Mouse (Mus musculus): Measurements from ENCODE around the gene Aqr. TPM values are rescaled to one million over a fixed set of nuclear protein-coding genes. Genes with fewer than 3 reads are reported as not detected.

Gene Aqr
- total and polyA plus RNA-seq, 2 experiments from 2014 or later, result 22.0 to 31.9 TPM

DNA sequence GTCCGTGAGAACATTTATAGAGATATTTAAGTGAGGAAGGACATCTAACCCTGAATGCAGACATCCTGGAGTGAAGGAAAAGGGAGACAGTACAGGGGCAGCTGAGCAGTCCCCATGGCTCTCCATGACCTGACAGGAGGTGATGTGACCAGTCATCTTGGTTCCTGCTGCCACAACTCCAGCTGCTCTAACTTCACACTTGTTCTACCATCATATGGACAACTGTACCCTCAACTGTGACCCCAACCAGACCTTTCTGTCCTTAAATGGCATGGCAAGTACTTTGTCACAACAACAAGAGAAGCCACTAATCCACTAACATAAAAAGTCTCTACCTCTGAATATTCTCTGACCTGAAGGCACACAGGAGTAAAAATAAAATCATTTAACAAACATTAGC lies 24.8 kb downstream of the Aqr start:
- Histone ChIP-seq H3K4me1 (ENCODE audit: insufficient read depth) (no peaks in the 10 kb centered on the region), H3K36me3 (ENCODE audit: insufficient read depth) (peaks cover 42% of the 10 kb centered on the region)

DNA sequence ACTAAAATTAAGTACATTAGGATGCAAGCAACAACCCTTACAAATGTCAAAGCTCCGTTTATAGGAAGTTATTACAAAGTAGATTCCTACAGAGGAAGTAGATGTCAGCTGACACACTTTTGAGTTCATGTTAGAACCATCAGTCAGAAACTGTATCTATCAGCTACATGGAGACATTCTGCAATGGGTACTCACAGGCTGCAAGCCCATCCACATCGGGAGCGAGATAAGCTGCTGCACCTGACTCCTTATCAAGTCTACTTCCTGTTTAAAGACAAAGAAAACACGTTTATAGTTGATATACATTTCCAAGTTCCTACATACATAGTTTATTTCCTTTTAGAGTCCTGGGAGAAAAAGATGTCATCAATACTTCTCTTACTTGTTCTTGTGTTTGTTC lies 29.5 kb downstream of the Aqr start:
- WGBS, result 91% methylated on average over 4 of the region's 4 CpGs

More for the DNA sequence above, 24.8 kb downstream of the Aqr start:
- TF ChIP-seq CTCF (IDR thresholded peaks at IDR 0.05; ENCODE audit: low read depth), result no peak
- Histone ChIP-seq H3K4me2 (ENCODE audit: low read depth) (no peak overlapping the region), H3K4me3 (ENCODE audit: low read depth, low read length) (no peak overlapping the region), H3K27ac (ENCODE audit: low read depth, low read length) (no peak overlapping the region), H3K9ac (no peak overlapping the region), H3K27me3 (ENCODE audit: insufficient read depth, low read length) (no peaks in the 10 kb centered on the region), H3K9me3 (ENCODE audit: low read length) (no peaks in the 10 kb centered on the region)
- WGBS, result 89% methylated on average over 1 of the region's 1 CpGs
- no peak for ATAC-seq
- no peak for DNase-seq

DNA sequence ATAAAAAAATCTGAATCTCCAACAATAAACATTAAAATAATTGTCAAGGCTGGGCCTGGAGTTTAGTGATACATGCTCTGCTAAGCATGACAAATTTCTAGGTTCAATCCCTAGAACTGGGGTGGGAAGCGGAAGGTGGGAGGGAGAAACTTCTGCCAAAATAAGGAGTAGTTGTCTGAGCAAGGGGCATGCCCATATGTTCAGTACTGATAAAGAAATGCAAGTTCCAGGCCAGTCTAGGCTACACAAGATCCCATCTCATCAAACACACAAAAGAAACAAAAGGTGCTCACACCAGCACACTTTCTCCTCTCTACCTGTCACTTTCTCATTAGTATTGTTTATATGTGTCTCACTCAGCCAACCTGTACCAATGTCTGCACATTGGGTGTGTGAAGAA lies 30.2 kb downstream of the Aqr start:
- no peak for DNase-seq
- no peak for TF ChIP-seq CTCF (IDR thresholded peaks at IDR 0.05; ENCODE audit: low read depth)
- no peaks in the 10 kb centered on the region for H3K4me1 ChIP-seq (ENCODE audit: insufficient read depth)
- WGBS, result 92% methylated on average over 1 of the region's 1 CpGs
- no peak overlapping the region for H3K27ac ChIP-seq (ENCODE audit: low read depth, low read length)
- no peak overlapping the region for H3K4me3 ChIP-seq (ENCODE audit: low read depth, low read length)
- ATAC-seq, result no peak
- H3K9me3 ChIP-seq (ENCODE audit: low read length), result no peaks in the 10 kb centered on the region
- H3K36me3 ChIP-seq (ENCODE audit: insufficient read depth), result peaks cover 62% of the 10 kb centered on the region
- no peaks in the 10 kb centered on the region for H3K27me3 ChIP-seq (ENCODE audit: insufficient read depth, low read length)
- no peak overlapping the region for H3K9ac ChIP-seq
- H3K4me2 ChIP-seq (ENCODE audit: low read depth), result no peak overlapping the region

More for the DNA sequence above, 29.5 kb downstream of the Aqr start:
- no peaks in the 10 kb centered on the region for H3K4me1 ChIP-seq (ENCODE audit: insufficient read depth)
- DNase-seq (no peak), ATAC-seq (no peak)
- no peaks in the 10 kb centered on the region for H3K27me3 ChIP-seq (ENCODE audit: insufficient read depth, low read length)
- H3K36me3 ChIP-seq (ENCODE audit: insufficient read depth), result peaks cover 63% of the 10 kb centered on the region
- no peak overlapping the region for H3K4me2 ChIP-seq (ENCODE audit: low read depth)
- TF ChIP-seq CTCF (IDR thresholded peaks at IDR 0.05; ENCODE audit: low read depth), result no peak
- H3K9me3 ChIP-seq (ENCODE audit: low read length), result no peaks in the 10 kb centered on the region
- H3K4me3 ChIP-seq (ENCODE audit: low read depth, low read length), result no peak overlapping the region
- H3K27ac ChIP-seq (ENCODE audit: low read depth, low read length), result no peak overlapping the region
- H3K9ac ChIP-seq, result no peak overlapping the region

DNA sequence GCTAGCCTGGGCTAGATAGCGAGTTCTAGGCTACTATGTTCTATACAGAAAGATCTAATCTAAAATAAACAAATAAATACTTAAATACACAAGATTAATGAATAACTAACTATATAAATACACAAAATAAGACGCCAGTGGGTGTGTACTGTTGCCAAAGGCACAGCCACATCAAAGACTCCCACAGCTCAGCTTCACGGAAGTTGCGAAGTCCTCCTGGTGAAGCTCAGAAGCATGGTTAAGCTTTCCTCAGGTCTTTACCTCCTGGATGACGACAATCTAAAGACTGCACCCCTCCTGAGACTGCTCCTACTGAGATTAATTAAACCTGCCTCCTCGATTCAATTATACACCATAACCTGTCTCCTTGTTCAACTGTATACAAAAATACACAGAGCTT lies 33.6 kb downstream of the Aqr start:
- no peak overlapping the region for H3K9ac ChIP-seq
- H3K36me3 ChIP-seq (ENCODE audit: insufficient read depth), result peaks cover 76% of the 10 kb centered on the region
- ATAC-seq (no peak), DNase-seq (no peak)
- H3K9me3 ChIP-seq (ENCODE audit: low read length), result no peaks in the 10 kb centered on the region
- no peaks in the 10 kb centered on the region for H3K27me3 ChIP-seq (ENCODE audit: insufficient read depth, low read length)
- no peak overlapping the region for H3K4me3 ChIP-seq (ENCODE audit: low read depth, low read length)
- H3K4me1 ChIP-seq (ENCODE audit: insufficient read depth), result no peaks in the 10 kb centered on the region
- 89% methylated on average over 6 of the region's 6 CpGs for WGBS
- no peak overlapping the region for H3K27ac ChIP-seq (ENCODE audit: low read depth, low read length)
- H3K4me2 ChIP-seq (ENCODE audit: low read depth), result no peak overlapping the region
- TF ChIP-seq CTCF (IDR thresholded peaks at IDR 0.05; ENCODE audit: low read depth), result no peak

DNA sequence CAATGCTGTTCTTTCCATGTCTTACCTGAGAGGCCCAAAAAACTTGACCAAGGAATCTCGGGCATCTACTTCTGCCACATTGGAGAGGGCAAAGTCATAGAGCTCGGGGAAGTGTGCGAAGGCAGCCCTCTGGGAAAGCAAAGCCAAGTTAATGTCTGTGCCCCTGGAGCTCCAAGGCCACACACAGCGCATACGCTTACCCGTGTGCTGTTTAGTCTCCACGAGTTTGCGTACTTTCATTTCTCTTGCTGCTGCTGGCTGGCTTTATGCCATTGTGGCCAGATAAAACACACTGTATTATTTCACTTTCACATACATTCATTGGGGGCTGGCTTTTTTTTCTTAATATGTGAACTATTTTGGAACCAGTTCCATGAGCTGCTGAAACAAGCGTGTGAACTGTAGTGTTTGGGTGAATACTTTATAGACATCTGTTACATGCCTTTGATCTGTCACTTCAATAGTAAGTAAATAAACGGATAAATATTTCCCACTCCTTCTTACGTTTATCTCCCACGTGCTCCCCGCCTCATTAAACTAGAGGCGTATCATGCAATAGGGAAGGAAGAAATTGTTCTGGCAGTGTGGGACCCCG lies 39.9 kb downstream of the Aqr start:
- WGBS, result 87% methylated on average over 15 of the region's 15 CpGs
- Histone ChIP-seq H3K36me3 (ENCODE audit: insufficient read depth) (peaks cover 65% of the 10 kb centered on the region), H3K27ac (ENCODE audit: low read depth, low read length) (no peak overlapping the region), H3K4me3 (ENCODE audit: low read depth, low read length) (no peak overlapping the region), H3K4me2 (ENCODE audit: low read depth) (no peak overlapping the region), H3K27me3 (ENCODE audit: insufficient read depth, low read length) (no peaks in the 10 kb centered on the region), H3K9me3 (ENCODE audit: low read length) (no peaks in the 10 kb centered on the region), H3K9ac (no peak overlapping the region), H3K4me1 (ENCODE audit: insufficient read depth) (no peaks in the 10 kb centered on the region)
- DNase-seq (no peak), ATAC-seq (no peak)
- no peak for TF ChIP-seq CTCF (IDR thresholded peaks at IDR 0.05; ENCODE audit: low read depth)

DNA sequence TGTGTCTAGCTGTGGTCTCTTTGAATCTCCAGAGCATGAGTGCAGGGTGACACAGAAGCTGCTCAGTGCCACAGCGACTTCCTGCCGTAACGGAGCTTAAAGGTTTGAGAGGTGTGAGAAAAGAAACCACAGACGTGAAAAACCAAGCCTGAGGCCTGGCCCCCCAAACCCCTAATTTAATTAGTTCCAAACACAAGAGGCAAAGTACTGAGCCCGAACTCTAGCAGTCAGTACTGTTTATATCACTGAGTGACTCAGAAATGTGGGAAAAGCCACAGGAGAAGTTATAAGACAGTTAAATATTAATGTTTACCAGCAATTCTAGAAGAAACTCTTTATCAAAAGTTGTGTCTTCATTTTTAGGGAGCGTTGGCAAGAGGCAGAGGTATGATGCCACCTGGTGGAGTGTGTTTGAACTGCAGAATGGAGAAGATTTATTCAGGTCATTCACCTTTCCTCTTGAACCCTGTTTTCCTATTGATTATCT lies 41.5 kb downstream of the Aqr start:
- no peak for ATAC-seq
- H3K27ac ChIP-seq (ENCODE audit: low read depth, low read length), result no peak overlapping the region
- no peak overlapping the region for H3K4me3 ChIP-seq (ENCODE audit: low read depth, low read length)
- no peaks in the 10 kb centered on the region for H3K27me3 ChIP-seq (ENCODE audit: insufficient read depth, low read length)
- WGBS, result 79% methylated on average over 6 of the region's 6 CpGs
- peaks cover 68% of the 10 kb centered on the region for H3K36me3 ChIP-seq (ENCODE audit: insufficient read depth)
- no peak overlapping the region for H3K9ac ChIP-seq
- no peaks in the 10 kb centered on the region for H3K9me3 ChIP-seq (ENCODE audit: low read length)
- no peak overlapping the region for H3K4me2 ChIP-seq (ENCODE audit: low read depth)
- peak; percentile 70 for DNase-seq
- TF ChIP-seq CTCF (IDR thresholded peaks at IDR 0.05; ENCODE audit: low read depth), result peak; percentile 83
- no peaks in the 10 kb centered on the region for H3K4me1 ChIP-seq (ENCODE audit: insufficient read depth)

DNA sequence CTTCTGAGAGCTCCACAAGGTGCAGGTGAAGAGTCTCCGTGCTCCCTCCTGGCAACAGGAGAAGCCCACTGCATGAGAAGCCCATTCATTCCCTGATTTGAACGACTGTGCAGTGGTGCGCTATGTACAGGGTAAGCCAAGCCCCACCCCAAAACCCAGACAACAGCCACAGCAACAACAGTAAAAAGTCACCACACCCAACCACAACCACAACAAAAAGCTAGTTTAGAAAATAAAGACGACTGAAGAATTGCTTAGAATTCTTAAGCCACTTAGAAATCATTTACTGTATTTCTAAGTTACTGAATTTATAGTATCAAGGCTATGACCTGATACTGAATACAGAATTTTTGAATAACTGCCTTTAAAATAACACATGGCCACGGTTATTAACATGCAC lies 41.9 kb downstream of the Aqr start:
- Histone ChIP-seq H3K9ac (no peak overlapping the region), H3K27me3 (ENCODE audit: insufficient read depth, low read length) (no peaks in the 10 kb centered on the region), H3K4me2 (ENCODE audit: low read depth) (no peak overlapping the region), H3K9me3 (ENCODE audit: low read length) (no peaks in the 10 kb centered on the region), H3K4me3 (ENCODE audit: low read depth, low read length) (no peak overlapping the region), H3K36me3 (ENCODE audit: insufficient read depth) (peaks cover 66% of the 10 kb centered on the region), H3K4me1 (ENCODE audit: insufficient read depth) (no peaks in the 10 kb centered on the region), H3K27ac (ENCODE audit: low read depth, low read length) (no peak overlapping the region)
- TF ChIP-seq CTCF (IDR thresholded peaks at IDR 0.05; ENCODE audit: low read depth), result no peak
- WGBS, result 91% methylated on average over 5 of the region's 5 CpGs
- ATAC-seq (no peak), DNase-seq (no peak)
